Mouse (Mus musculus) adrenal gland, postnatal 10 days (tissue): ENCODE measurements around the gene Tnnc1. TPM values are rescaled to one million over a fixed set of nuclear protein-coding genes. Genes with fewer than 3 reads are reported as not detected.

Experiments used
- DNase-seq: peaks from one replicate; pipeline ENCODE4 v3.0.0; 2021; ENCODE audit warnings: mixed read lengths
- total RNA-seq, 2 experiments: library from RNA; stranded (reverse); gene quantifications; 2 replicates each; pipeline ENCODE4 v1.2.3; 2021

The Tnnc1 gene
- total RNA-seq, 2 experiments from 2014 or later: 11.1 to 45.0 TPM

DNA sequence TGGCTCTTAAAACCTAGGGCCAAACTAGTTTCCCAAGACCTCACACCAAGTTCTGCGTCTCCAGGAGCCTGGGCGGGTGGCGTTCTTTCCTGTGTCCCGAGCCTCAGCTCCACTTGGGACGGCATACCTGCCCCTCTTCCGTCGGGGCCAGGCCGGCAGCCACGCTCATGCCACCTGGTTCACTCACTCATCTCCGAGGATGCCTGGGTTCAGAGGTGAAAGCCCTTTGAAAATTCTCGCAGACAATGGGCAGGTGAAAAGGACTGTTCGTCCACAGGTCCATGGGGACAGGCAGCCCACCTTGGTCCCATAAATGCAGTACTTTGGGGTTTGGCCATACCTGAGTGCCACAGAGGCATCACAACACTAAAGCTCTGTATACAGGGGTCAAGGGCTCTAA is 23.9 kb upstream of the Tnnc1 start:
- DNase-seq: no peak

- DNase-seq: peak; percentile 75
These were observed 21.5 kb upstream of the Tnnc1 start for GRCm38 (mm10) chr14:31186656-31187055.

DNA sequence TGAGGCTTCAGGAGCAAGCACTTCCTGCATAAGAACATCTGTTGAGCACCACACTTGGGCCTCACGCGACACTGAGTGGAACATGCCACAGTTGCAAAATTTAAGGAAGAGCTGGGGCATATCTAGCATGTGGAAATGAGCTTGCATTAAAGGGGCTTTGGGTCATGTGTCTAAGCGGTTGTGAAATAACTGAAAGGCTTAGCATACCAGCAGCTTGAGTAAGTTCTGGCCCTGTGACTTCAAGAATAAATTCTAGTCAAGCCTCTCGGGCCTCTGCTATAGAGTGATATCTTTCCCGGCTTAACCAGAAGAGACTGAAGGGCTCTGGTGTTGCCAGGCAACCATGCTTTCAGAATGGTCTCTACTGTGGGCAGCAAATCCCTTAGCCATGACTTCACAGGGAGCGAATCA is 19.3 kb upstream of the Tnnc1 start:
- DNase-seq: no peak

- DNase-seq: no peak
These were observed 18.8 kb upstream of the Tnnc1 start for GRCm38 (mm10) chr14:31189348-31189747.

GRCm38 (mm10) chr14:31191936-31192335 is 16.2 kb upstream of the Tnnc1 start:
- peak; percentile 53 for DNase-seq

- no peak for DNase-seq
These were observed 14.3 kb upstream of the Tnnc1 start for GRCm38 (mm10) chr14:31193791-31194190.

GRCm38 (mm10) chr14:31194441-31194840 is 13.7 kb upstream of the Tnnc1 start:
- DNase-seq: no peak

DNA sequence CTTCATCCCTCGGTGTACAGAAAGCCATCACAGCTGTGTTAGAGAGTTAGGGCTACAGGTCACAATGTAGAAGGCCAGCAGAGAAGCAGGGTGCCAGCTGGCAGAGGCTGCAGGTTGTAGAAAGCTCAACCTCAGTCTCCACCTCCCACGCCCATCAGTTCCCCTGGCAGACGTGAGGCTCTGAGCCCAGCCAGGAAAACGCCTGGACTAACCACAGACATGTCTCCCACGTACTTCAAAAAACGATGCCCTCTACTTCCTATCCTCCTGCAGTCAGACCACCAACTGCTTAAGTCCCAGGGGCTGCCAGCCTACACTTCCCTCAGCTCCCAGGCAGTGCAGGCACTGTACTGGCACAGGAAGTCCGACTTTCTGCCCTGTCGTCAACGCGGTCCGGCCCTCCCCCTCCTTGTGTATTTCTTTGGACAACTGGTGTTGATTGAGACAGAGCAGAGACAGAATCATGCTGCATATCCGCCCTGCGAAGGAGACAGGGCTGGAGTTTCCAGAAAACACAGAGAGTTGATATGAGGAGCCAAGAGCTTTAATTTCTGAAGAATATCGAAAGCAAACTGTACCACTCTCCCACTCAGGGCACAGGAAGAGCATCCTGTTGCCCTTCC is 13.1 kb upstream of the Tnnc1 start:
- DNase-seq: peak; percentile 88

GRCm38 (mm10) chr14:31195521-31195920 is 12.6 kb upstream of the Tnnc1 start:
- no peak for DNase-seq

GRCm38 (mm10) chr14:31195968-31196367 is 12.1 kb upstream of the Tnnc1 start:
- no peak for DNase-seq

GRCm38 (mm10) chr14:31197547-31198516 is 10.3 kb upstream of the Tnnc1 start:
- DNase-seq: peak; percentile 75

DNA sequence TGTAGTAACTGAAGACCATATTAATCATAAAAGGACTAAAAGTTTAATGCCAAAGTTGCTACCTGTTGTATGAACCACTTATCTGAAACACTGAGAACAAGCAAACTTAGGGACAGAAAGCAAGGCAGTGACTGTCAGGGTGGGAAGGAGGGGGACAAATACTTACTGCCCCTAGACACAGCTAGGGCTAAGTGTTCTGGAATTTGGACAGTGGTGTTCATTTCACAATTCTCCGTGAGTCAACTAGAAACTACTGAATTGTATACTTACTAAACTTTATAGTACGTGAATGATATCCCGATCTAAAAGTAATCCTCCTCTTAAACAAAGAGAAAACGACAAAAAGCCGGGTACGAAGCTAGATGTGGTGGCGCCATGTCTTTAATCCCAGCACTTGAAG is 8.5 kb upstream of the Tnnc1 start:
- no peak for DNase-seq

- DNase-seq: no peak
These were observed 8.1 kb upstream of the Tnnc1 start for GRCm38 (mm10) chr14:31200038-31200437.

DNA sequence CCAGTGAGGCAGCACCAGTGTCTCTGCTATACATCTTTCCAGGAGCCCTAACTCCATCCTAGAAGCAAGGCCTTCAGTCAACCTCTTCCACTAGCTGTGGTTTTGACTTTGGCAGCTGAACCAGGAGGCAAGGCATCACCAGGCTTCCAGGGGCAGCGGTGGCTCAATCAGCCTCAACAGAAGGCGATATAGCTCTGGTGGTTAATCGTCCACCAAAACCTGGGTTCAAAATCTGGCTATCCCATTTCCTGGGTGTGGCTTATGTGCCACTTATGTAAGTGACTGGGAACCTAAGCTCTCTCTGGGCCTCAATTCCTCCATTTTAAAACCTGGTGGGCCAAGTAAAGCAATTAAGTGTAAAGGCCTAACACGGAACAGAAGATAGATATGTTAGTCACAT is 3.3 kb upstream of the Tnnc1 start:
- no peak for DNase-seq

DNA sequence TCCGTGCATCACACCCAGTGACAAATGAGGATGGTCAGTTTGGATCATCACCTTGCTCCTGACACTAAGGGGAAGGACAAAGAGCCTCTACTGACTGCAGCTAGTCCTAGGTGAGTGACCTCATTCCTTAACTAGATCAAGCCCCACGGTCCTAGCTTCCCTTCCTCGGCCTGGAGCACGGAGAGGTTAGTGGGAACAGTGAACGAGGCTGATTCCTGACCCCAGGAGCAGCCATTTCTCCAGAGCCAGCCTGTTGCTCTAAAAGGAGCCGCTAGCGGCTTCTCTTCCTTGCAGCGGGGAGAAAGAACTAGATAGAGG is 2.9 kb upstream of the Tnnc1 start:
- DNase-seq: no peak

GRCm38 (mm10) chr14:31205562-31206467 is 2.3 kb upstream of the Tnnc1 start:
- DNase-seq: peak; percentile 77

DNA sequence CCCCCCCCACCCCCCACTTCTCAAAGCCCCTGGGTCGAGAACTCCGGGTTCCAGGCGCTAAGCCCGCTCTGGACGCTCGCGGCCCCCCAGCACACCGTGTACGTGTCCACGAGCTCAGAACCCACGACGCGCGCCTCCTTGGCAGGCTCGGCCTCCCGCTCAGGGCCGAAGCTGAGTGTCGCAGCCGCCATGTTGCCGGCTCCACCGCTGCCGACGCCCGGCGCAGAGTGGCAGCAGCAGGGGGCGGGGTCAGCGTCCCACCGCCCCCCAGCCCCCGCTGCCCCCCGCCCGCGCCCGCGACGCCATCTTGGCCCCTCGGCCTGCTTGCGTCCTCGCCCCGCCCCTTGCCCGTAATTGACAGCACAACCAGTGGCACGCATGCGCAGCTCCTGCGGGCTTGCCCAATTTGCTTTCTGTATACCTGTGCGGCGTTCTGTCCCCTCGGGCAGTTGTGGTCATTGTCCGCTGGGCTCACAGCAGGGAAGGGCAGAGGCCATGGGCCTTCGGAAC is 1.6 kb upstream of the Tnnc1 start:
- DNase-seq: peak; percentile 98

DNA sequence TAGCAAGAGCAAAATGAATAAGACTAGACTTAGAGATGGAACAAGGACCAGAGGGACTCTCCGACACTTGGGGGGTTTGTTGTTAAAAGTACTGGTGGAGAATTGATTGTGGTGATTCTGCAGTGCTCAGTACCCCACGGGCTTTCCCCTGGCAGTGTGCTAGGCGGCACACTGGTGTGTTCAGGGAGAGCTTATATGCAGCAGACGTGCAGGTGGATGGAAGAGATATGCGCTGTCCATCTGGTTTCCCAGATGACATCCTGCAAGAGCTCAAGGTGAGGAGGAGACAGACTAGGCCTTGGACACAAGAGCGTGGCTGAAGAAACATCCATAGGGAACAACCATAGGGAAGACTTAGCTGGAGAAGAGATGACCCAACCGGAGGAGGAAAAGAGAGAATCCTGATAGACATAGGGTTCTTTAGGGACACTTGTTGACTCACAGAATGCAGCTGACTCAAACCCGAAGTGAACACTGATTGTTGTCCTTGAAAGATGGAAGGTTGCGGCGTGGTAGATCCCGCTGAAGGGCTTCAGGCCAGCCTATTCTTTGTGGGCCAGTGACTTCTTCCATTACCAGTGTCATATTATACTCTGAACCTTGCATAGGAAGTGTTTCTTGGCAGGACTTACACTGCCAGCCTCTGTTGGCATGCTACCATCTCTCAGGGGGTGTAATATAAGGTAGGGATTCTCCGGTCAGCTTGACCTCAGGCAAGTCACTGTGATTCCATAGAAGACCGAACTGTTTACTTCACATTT is 862 bp upstream of the Tnnc1 start:
- DNase-seq: peak; percentile 44

DNA sequence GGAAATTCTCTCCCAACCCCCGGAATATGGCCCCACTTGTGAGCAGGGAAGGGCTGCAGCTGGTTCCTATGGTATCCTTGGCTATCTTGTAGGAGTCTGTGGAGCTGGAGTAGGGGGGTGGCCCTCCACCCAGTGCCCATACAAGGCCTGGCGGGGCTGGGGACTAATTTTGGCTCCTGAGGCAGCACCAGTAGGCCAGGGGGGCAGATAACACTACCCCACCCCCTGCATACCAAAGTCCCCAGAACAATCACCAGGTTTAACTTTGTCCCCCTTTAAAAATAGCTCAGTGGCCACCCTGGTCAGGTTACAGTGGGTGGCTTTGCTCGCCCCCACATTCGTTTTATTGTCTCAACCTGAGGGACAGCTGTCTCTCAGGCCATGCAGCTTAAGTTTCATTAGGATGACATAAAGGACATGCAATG is 1.0 kb downstream of the Tnnc1 start:
- no peak for DNase-seq

DNA sequence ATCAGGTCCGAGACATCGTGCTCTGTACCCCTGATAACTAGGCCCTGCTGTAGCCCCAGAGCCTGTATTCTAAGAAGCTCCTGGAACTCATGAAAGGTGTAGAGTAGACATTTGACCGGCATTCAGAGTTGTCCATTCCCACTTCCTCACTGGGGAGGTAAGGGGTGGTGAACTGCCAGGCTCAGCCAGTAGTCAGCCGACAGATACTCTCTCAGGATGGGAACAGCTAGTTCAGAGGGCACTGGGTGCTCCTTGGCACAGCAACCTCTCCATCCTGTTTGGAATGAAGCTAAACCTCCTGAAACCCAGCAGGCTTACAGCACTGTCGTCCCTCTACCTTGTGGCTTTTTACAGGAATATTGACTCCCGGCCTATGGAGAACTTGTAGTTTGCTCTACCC is 3.7 kb downstream of the Tnnc1 start:
- no peak for DNase-seq

DNA sequence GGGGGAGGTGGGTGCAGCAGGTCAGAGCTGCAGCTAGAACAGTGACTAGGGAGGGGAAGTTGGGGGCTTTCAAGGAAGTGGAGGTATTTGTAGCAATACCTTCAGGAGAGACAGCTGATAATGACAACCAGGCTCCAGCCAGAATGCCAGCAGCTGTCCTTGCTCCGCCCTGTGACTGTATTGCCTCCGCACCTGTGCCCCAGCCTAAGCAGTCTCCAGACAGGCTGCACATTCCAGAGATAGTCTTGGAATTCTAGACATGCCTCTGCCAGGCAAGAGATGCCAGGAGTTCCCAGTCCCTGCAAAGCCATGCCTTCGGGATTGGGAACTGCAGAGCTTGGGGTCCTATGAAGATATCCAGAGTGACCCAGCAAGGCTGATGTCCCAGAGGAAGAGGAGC is 4.4 kb downstream of the Tnnc1 start:
- no peak for DNase-seq

DNA sequence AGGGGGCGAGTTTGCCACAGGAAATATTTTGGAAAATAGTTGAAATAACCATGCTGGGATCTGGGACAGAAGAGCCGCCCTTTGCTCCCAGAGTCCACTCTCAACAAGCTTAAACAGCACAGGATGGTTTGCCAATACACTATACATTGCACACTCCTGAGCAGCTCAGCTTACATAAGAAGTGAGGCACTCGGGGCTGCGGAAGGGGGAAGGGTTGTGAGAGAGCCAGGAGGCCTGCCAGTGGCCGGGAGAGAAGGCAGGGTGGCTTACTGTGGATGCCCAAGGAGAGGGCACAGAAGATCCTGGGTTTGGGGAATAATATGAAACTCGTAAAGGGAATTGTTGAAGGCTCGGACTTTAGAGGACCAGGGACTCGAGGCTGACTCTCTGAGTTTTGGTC is 5.8 kb downstream of the Tnnc1 start:
- DNase-seq: no peak
